Mouse (Mus musculus) heart, embryonic 15.5 days (tissue): Measurements from ENCODE around the gene Plxdc2. TPM values are rescaled to one million over a fixed set of nuclear protein-coding genes. Genes with fewer than 3 reads are reported as not detected.
"Not testable (repeated sequence)": the region's sequence is repeated elsewhere in the genome, so short reads cannot be mapped to it uniquely, and the experiment has no call there.

Experiments
- ATAC-seq: fragments of 200-750 bp; cut with Nextera tagmentation; replicated peaks from 2 replicates; pipeline ENCODE4 v1.8.0; 2017; ENCODE audit warnings: low read depth, moderate TSS enrichment; ENCODE audit not compliant: insufficient number of reproducible peaks, insufficient read depth, low FRiP score
- H3K27ac ChIP-seq: fragments of 300-500 bp; sonication (generic); 2 replicates; pipeline ENCODE4 v1.5.1; 2015; ENCODE audit warnings: mild to moderate bottlenecking, inconsistent platforms
- H3K27me3 ChIP-seq: fragments of 300-500 bp; sonication (generic); 2 replicates; pipeline ENCODE4 v1.6.1; 2015; ENCODE audit warnings: inconsistent platforms
- H3K36me3 ChIP-seq: fragments of 300-500 bp; sonication (generic); 2 replicates; pipeline ENCODE4 v1.6.1; 2015; ENCODE audit warnings: mild to moderate bottlenecking, inconsistent platforms
- H3K4me1 ChIP-seq: fragments of 300-500 bp; sonication (generic); replicated peaks from 2 replicates; pipeline ENCODE4 v1.6.1; 2015; ENCODE audit warnings: inconsistent platforms
- H3K4me2 ChIP-seq: fragments of 300-500 bp; sonication (generic); 2 replicates; pipeline ENCODE4 v1.6.1; 2015; ENCODE audit warnings: inconsistent platforms, mild to moderate bottlenecking, moderate library complexity
- H3K4me3 ChIP-seq: fragments of 300-500 bp; sonication (generic); 2 replicates; pipeline ENCODE4 v1.5.1; 2015; ENCODE audit warnings: mild to moderate bottlenecking, inconsistent platforms
- H3K9ac ChIP-seq: fragments of 300-500 bp; sonication (generic); 2 replicates; pipeline ENCODE4 v1.6.1; 2015; ENCODE audit warnings: mild to moderate bottlenecking, inconsistent platforms
- H3K9me3 ChIP-seq: fragments of 300-500 bp; sonication (generic); replicated peaks from 2 replicates; pipeline ENCODE4 v1.6.1; 2016; ENCODE audit warnings: inconsistent platforms
- WGBS: fragments of 180-500 bp; shearing (Covaris S2); methylation state at CpG from one replicate; pipeline ENCODE4 v1.1.7; 2015; ENCODE audit warnings: mixed read lengths; 5-methylcytosine and 5-hydroxymethylcytosine counted together
- polyA plus RNA-seq: library from polyadenylated mRNA; unstranded; fragments of >200 nt; fragmentation: Nextera tagmentation; extraction: Ambion mirVana; gene quantifications from 2 replicates; pipeline ENCODE4 v1.2.1, GENCODE M21; 2015

Gene Plxdc2
- polyA plus RNA-seq, 1 experiment from 2014 or later, result 18.2 TPM

GRCm38 (mm10) chr2:16759766-16760165 lies 403.7 kb downstream of the Plxdc2 start:
- no peak for ATAC-seq

GRCm38 (mm10) chr2:16769149-16769548 lies 413.0 kb downstream of the Plxdc2 start:
- H3K27me3 ChIP-seq, H3K36me3 ChIP-seq, ATAC-seq, H3K9me3 ChIP-seq, H3K27ac ChIP-seq, H3K4me1 ChIP-seq, H3K4me3 ChIP-seq, H3K9ac ChIP-seq, H3K4me2 ChIP-seq: not testable (repeated sequence)
- WGBS, result 91% methylated on average over 5 of the region's 7 CpGs

More at GRCm38 (mm10) chr2:16759766-16760165, 403.7 kb downstream of the Plxdc2 start:
- Histone ChIP-seq H3K4me1 (no peaks in the 10 kb centered on the region), H3K27me3 (no peaks in the 10 kb centered on the region), H3K9me3 (no peaks in the 10 kb centered on the region), H3K4me3 (no peak overlapping the region), H3K9ac (no peak overlapping the region), H3K4me2 (no peak overlapping the region), H3K36me3 (no peaks in the 10 kb centered on the region), H3K27ac (no peak overlapping the region)
- 78% methylated on average over 2 of the region's 2 CpGs for WGBS

- H3K4me2 ChIP-seq, result no peak overlapping the region
- no peak overlapping the region for H3K9ac ChIP-seq
- no peaks in the 10 kb centered on the region for H3K36me3 ChIP-seq
- ATAC-seq, result no peak
- H3K27me3 ChIP-seq, result no peaks in the 10 kb centered on the region
- H3K4me1 ChIP-seq, result no peaks in the 10 kb centered on the region; the same call in 1 of the 2 replicates
- no peak overlapping the region for H3K27ac ChIP-seq
- 16% methylated on average over 1 of the region's 1 CpGs for WGBS
- no peak overlapping the region for H3K4me3 ChIP-seq
- no peaks in the 10 kb centered on the region for H3K9me3 ChIP-seq
Measured at GRCm38 (mm10) chr2:16773398-16774113, 417.5 kb downstream of the Plxdc2 start.

GRCm38 (mm10) chr2:16774114-16774433 lies 418.0 kb downstream of the Plxdc2 start:
- Histone ChIP-seq H3K4me1 (no peaks in the 10 kb centered on the region; the same call in 1 of the 2 replicates), H3K27me3 (no peaks in the 10 kb centered on the region), H3K4me3 (no peak overlapping the region), H3K4me2 (no peak overlapping the region), H3K27ac (no peak overlapping the region), H3K9me3 (no peaks in the 10 kb centered on the region), H3K9ac (no peak overlapping the region), H3K36me3 (no peaks in the 10 kb centered on the region)
- no peak for ATAC-seq
- 66% methylated on average over 3 of the region's 3 CpGs for WGBS

GRCm38 (mm10) chr2:16795283-16795682 lies 439.2 kb downstream of the Plxdc2 start:
- Histone ChIP-seq H3K9ac (no peak overlapping the region), H3K27me3 (no peaks in the 10 kb centered on the region), H3K4me2 (no peak overlapping the region), H3K9me3 (no peaks in the 10 kb centered on the region), H3K27ac (no peak overlapping the region), H3K4me1 (no peaks in the 10 kb centered on the region), H3K4me3 (no peak overlapping the region), H3K36me3 (no peaks in the 10 kb centered on the region)
- ATAC-seq, result no peak
